Mouse (Mus musculus) ES-E14 (cell line): ENCODE measurements around the gene Pip5k1a.

ENCODE experiments used
- CHD2 ChIP-seq: IDR thresholded peaks from 2 replicates; pipeline ENCODE4 v1.6.1; 2014; ENCODE audit warnings: mild to moderate bottlenecking, low read depth, low read length, inconsistent platforms
- HCFC1 ChIP-seq: IDR thresholded peaks from 2 replicates; pipeline ENCODE4 v1.6.1; 2012; ENCODE audit warnings: low read length, inconsistent platforms, borderline replicate concordance; ENCODE audit not compliant: insufficient read depth
- MAFK ChIP-seq: IDR thresholded peaks from 2 replicates; pipeline ENCODE4 v1.6.1; 2014; ENCODE audit warnings: mild to moderate bottlenecking, low read depth, low read length, inconsistent platforms; ENCODE audit not compliant: insufficient read depth
- ZNF384 ChIP-seq: IDR thresholded peaks from 2 replicates; pipeline ENCODE4 v1.6.1; 2012; ENCODE audit warnings: low read depth, low read length, inconsistent platforms

DNA sequence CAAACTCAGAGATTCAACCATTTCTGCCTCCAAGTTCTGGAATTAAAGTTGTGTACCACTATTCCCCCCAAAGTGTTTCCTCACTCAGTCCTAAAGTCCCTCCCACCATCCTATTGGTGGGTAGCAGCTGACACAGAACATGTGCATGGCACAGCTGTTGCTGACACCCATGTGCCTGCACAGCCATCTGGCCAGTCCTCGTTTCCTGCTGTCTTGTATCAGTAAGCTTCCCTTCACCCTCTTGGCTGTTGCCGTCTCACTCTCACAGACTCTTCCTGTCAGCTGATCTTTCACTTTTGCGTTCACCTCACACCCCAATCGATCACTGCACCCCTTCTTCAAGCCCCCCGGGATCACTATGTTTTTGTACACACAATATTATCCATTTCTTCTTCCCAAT is 79.0 kb downstream of the Pip5k1a start:
- no peak for TF ChIP-seq MAFK
- TF ChIP-seq HCFC1, result no peak
- no peak for TF ChIP-seq CHD2
- no peak for TF ChIP-seq ZNF384
